Comparison of ENCODE assay signal across 8 mouse cellular contexts in genomic region chr2:9876621-9877325, GRCm38 (mm10). TPM values are rescaled to one million over a fixed set of nuclear protein-coding genes. Genes with fewer than 3 reads are reported as not detected.
A peak's percentile ranks its signal among the peaks of the same experiment; 100 is the strongest.
DNase-seq lines count a peak whose midpoint lies in the region; ATAC-seq and TF ChIP-seq lines count a peak whose summit lies in the region.

No protein-coding gene starts in this region.

- peak overlapping the region; percentile 69 for H3K9ac ChIP-seq in heart, embryonic 11.5 days (ENCODE audit: low read depth, low read length)
- peak overlapping the region; percentile 26; the same call in 1 of the 2 replicates for H3K9ac ChIP-seq in ES-E14 (ENCODE audit: insufficient read depth, low read depth, low read length, poor library complexity, severe bottlenecking)
- peak overlapping the region; percentile 46 for H3K9ac ChIP-seq in hindbrain, embryonic 12.5 days
- peak overlapping the region; percentile 38 for H3K9ac ChIP-seq in midbrain, embryonic 15.5 days

- peak overlapping the region; percentile 90 for H3K4me2 ChIP-seq in heart, embryonic 11.5 days
- H3K4me2 ChIP-seq in hindbrain, embryonic 12.5 days (replicated peaks): peak overlapping the region; percentile 77
- H3K4me2 ChIP-seq in midbrain, embryonic 15.5 days: peak overlapping the region; percentile 67

- peaks cover 24% of the 10 kb centered on the region for H3K4me1 ChIP-seq in heart, embryonic 11.5 days (ENCODE audit: control insufficient read depth, insufficient read depth, low read length)
- H3K4me1 ChIP-seq in ES-E14 (ENCODE audit: control insufficient read depth in 2 of 2, insufficient read depth in 2 of 2, low read length in 2 of 2, poor library complexity in 1 of 2): peaks cover 0 to 14% of the 10 kb centered on the region in 2 experiments; a peak in 2 of 4 replicates
- H3K4me1 ChIP-seq in hindbrain, embryonic 12.5 days: peaks cover 24% of the 10 kb centered on the region
- H3K4me1 ChIP-seq in midbrain, embryonic 15.5 days: peaks cover 21% of the 10 kb centered on the region

- H3K4me3 ChIP-seq in heart, embryonic 11.5 days (ENCODE audit: low read depth, low read length): peak overlapping the region; percentile 59
- H3K4me3 ChIP-seq in ES-E14 (ENCODE audit: insufficient read depth in 1 of 2, low read depth in 1 of 2, low read length in 2 of 2, poor library complexity in 1 of 2, severe bottlenecking in 1 of 2): peak overlapping the region; percentile 24 to 43; a peak in 3 of 4 replicates
- peak overlapping the region; percentile 42 for H3K4me3 ChIP-seq in hindbrain, embryonic 12.5 days
- H3K4me3 ChIP-seq in midbrain, embryonic 15.5 days: peak overlapping the region; percentile 43

- no peaks in the 10 kb centered on the region for H3K36me3 ChIP-seq in heart, embryonic 11.5 days (ENCODE audit: control insufficient read depth, insufficient read depth, low read length)
- H3K36me3 ChIP-seq in ES-E14 (ENCODE audit: control insufficient read depth, insufficient read depth, low read length, poor library complexity, severe bottlenecking): no peaks in the 10 kb centered on the region
- no peaks in the 10 kb centered on the region for H3K36me3 ChIP-seq in hindbrain, embryonic 12.5 days
- no peaks in the 10 kb centered on the region for H3K36me3 ChIP-seq in midbrain, embryonic 15.5 days (replicated peaks)

- H3K27me3 ChIP-seq in heart, embryonic 11.5 days (ENCODE audit: control insufficient read depth, insufficient read depth, low read length): peaks cover 58% of the 10 kb centered on the region
- peaks cover 82% of the 10 kb centered on the region for H3K27me3 ChIP-seq in hindbrain, embryonic 12.5 days
- H3K27me3 ChIP-seq in midbrain, embryonic 15.5 days (replicated peaks): peaks cover 62% of the 10 kb centered on the region

- no peak for DNase-seq in heart, adult 11 months
- no peak for DNase-seq in ES-E14 (ENCODE audit: low read depth, low spot score)
- no peak for DNase-seq in natural killer cell, adult 2 months (ENCODE audit: low spot score in 2 of 2)
- DNase-seq in cerebellum, adult 8-10 months: no peak

- H3K9me3 ChIP-seq in heart, embryonic 11.5 days (replicated peaks; ENCODE audit: control insufficient read depth, low read length): no peaks in the 10 kb centered on the region
- no peaks in the 10 kb centered on the region for H3K9me3 ChIP-seq in ES-E14 (ENCODE audit: control insufficient read depth, insufficient read depth, low read depth, low read length)
- H3K9me3 ChIP-seq in hindbrain, embryonic 12.5 days (replicated peaks): no peaks in the 10 kb centered on the region
- H3K9me3 ChIP-seq in midbrain, embryonic 15.5 days: no peaks in the 10 kb centered on the region

- peak overlapping the region; percentile 67 for H3K27ac ChIP-seq in heart, embryonic 11.5 days (ENCODE audit: low read depth, low read length)
- no peak overlapping the region for H3K27ac ChIP-seq in ES-E14 (ENCODE audit: insufficient read depth, low read depth, low read length, poor library complexity, severe bottlenecking)
- H3K27ac ChIP-seq in hindbrain, embryonic 12.5 days: peak overlapping the region; percentile 69
- peak overlapping the region; percentile 81 for H3K27ac ChIP-seq in midbrain, embryonic 15.5 days

- no peak for ATAC-seq in heart, embryonic 11.5 days (replicated peaks; ENCODE audit: insufficient number of reproducible peaks, low FRiP score, low TSS enrichment)
- ATAC-seq in hindbrain, embryonic 12.5 days (ENCODE audit: low FRiP score): no peak
- ATAC-seq in midbrain, embryonic 15.5 days (replicated peaks): no peak
- ATAC-seq in inflammation-experienced regulatory T-cells, adult 6 months: no peak

- in situ Hi-C loops in ES-E14 (cut with MboI; ENCODE audit: low sequenced_read_pairs in 2 of 2, unreplicated experiment in 2 of 2): no loop called here

- WGBS in heart, embryonic 11.5 days (ENCODE audit: insufficient replicate concordance): 1% methylated on average over 31 of the region's 31 CpGs
- WGBS in hindbrain, embryonic 12.5 days: 1% methylated on average over 31 of the region's 31 CpGs
- WGBS in midbrain, embryonic 15.5 days: 1% methylated on average over 31 of the region's 31 CpGs

TF ChIP-seq in ES-E14, 5 proteins besides CTCF, POLR2A, EP300 and RAD21:
- TF ChIP-seq MAFK (IDR thresholded peaks at IDR 0.05; ENCODE audit: insufficient read depth, low read depth, low read length) (no peak), HCFC1 (IDR thresholded peaks at IDR 0.05; ENCODE audit: borderline replicate concordance, insufficient read depth, low read length) (no peak), ZC3H11A (IDR thresholded peaks at IDR 0.05; ENCODE audit: borderline replicate concordance, low read depth, low read length) (no peak), ZNF384 (IDR thresholded peaks at IDR 0.05; ENCODE audit: low read depth, low read length) (no peak), CHD2 (IDR thresholded peaks at IDR 0.05; ENCODE audit: low read depth, low read length) (no peak)
TF ChIP-seq in ES-E14: peak in this region for 0.

RNA-seq across cellular contexts. Expression of gene 4930412O13Rik, which starts 4.3 kb away (rescaled TPM):
- polyA plus RNA-seq in heart, embryonic 11.5 days (2014; fragmentation: Nextera tagmentation; extraction: Ambion mirVana): 1.2 TPM in 1 of 2 replicates, not detected in the other
- total RNA-seq in ES-E14 (2012; rRNA removed): 0.54 TPM in 1 of 2 replicates, not detected in the other
- 1.1 and 2.9 TPM in 2 replicates for polyA plus RNA-seq in hindbrain, embryonic 12.5 days (2016; fragmentation: Nextera tagmentation; extraction: Ambion mirVana)
- polyA plus RNA-seq in midbrain, embryonic 15.5 days (2015; fragmentation: Nextera tagmentation; extraction: Ambion mirVana): 1.3 and 2.2 TPM in 2 replicates
- not detected for polyA plus RNA-seq in inflammation-experienced regulatory T-cells, adult 6 months (2017; shearing (Covaris generic))

RNA-seq across cellular contexts. Expression of gene 9230102O04Rik, which starts 12.6 kb away (rescaled TPM):
- 0.51 and 0.89 TPM in 2 replicates for polyA plus RNA-seq in heart, embryonic 11.5 days (2014; fragmentation: Nextera tagmentation; extraction: Ambion mirVana)
- total RNA-seq in ES-E14 (2012; rRNA removed): not detected in 2 replicates
- 3.5 and 3.8 TPM in 2 replicates for polyA plus RNA-seq in hindbrain, embryonic 12.5 days (2016; fragmentation: Nextera tagmentation; extraction: Ambion mirVana)
- 4.0 and 4.8 TPM in 2 replicates for polyA plus RNA-seq in midbrain, embryonic 15.5 days (2015; fragmentation: Nextera tagmentation; extraction: Ambion mirVana)
- 1 to 10 TPM in 2 of 3 experiments, not detected in 1; 1.5 to 1.6 TPM for polyA plus RNA-seq in inflammation-experienced regulatory T-cells, adult 6 months (2017; shearing (Covaris generic))

RNA-seq across cellular contexts. Expression of gene Gata3, which starts 13.1 kb away (rescaled TPM):
- 9.7 and 9.8 TPM in 2 replicates for polyA plus RNA-seq in heart, embryonic 11.5 days (2014; fragmentation: Nextera tagmentation; extraction: Ambion mirVana)
- total RNA-seq in ES-E14 (2012; rRNA removed): 0.37 and 2.2 TPM in 2 replicates
- polyA plus RNA-seq in hindbrain, embryonic 12.5 days (2016; fragmentation: Nextera tagmentation; extraction: Ambion mirVana): 48.4 and 63.4 TPM in 2 replicates
- 99.1 and 116 TPM in 2 replicates for polyA plus RNA-seq in midbrain, embryonic 15.5 days (2015; fragmentation: Nextera tagmentation; extraction: Ambion mirVana)
- 100 to 1,000 TPM; 131 to 148 (median 135) TPM for polyA plus RNA-seq in inflammation-experienced regulatory T-cells, adult 6 months (2017; shearing (Covaris generic))
